Mouse (Mus musculus) neural tube, embryonic 10.5 days (tissue): Measurements from ENCODE around the gene Tex2.
"Not testable (repeated sequence)": the region's sequence is repeated elsewhere in the genome, so short reads cannot be mapped to it uniquely, and the experiment has no call there.

Experiments
- DNase-seq: peaks from one replicate; pipeline ENCODE4 v3.0.0-alpha.2; 2017; ENCODE audit warnings: low spot score; ENCODE audit errors: extremely low spot score

Tex2 gene

DNA sequence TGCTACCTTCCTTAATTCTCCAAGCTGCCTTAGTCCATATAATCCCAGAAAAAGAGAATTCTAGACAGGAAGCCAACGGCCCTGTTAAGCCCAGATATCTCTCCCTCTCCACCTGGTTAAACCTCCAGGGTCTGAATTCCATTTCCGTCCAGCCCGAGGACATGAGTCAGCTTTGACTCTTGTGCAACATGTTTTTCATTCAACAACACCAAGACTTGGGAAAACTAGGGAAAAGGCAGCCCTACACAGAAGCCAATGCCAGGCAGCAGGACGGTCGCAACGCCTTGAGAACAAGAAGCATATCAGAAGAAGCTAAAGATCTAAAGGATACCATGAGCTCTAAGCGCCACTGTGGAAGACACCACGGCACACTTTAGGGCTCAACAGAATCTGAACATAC lies 32.8 kb downstream of the Tex2 start:
- DNase-seq: no peak

DNA sequence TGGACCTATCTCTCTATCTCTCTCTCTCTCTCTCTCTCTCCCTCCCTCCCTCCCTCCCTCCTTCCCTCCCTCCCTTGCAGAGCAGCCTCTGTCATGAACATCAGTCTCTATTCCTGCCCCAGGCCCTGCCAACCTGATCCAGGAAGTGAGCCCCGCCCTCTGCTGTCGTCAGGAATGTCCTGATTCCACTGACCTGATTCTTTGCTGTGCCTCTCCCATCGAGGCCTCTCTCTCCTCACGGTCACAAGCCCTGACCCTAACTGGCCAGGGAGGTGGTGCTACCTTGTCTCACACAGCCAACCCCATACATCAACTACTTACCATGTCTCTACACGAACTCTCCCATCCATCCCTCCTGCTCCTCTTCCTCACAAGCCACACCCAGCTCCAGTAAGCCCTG lies 33.3 kb downstream of the Tex2 start:
- DNase-seq: no peak

DNA sequence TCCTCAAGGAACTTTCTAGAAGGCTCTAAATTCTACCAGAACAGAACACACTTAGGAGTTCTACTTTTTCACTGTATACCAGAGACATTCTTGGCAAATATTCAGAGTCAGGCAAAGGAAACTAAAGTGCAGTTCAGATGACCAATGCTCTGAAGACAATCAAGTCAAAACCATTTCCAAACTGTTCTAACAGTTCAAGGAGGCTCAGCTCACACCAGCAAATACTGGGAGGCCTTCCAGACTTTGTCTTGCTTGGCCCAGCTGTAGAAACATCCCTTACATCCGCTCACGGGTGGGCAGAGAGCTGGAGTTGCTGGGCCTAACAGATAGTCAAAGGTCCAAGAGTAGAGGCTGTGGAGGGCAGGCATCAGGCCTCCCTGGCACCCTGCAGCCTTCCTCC lies 34.1 kb downstream of the Tex2 start:
- no peak for DNase-seq

DNA sequence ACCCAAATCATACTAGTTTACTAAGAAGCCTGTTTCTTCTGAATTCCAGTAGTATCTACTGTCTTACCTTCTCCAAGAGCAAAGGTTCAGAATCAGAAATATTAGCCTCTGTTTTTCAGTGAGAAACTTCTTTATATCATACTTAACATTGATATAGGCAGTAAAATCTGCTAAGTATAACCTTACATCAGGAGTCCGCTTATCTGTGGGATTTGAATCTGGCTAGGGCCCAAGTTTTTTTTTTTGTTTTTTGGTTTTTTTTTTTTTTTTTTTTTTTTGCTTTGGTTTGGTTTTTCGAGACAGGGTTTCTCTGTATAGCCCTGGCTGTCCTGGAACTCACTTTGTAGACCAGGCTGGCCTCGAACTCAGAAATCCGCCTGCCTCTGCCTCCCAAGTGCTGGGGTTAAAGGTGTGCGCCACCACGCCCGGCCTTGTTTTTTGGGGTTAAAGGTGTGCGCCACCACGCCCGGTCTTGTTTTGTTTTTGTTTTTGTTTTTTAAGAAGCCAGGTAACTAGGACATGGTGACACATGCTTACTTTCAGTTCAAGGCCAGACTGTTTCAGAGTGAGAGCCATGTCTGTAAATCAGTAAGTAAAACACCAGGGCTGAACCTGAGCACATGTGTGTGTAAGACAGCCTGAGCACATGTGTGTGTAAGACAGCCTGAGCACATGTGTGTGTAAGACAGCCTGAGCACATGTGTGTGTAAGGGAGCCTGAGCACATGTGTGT lies 35.4 kb downstream of the Tex2 start:
- DNase-seq: not testable (repeated sequence)

DNA sequence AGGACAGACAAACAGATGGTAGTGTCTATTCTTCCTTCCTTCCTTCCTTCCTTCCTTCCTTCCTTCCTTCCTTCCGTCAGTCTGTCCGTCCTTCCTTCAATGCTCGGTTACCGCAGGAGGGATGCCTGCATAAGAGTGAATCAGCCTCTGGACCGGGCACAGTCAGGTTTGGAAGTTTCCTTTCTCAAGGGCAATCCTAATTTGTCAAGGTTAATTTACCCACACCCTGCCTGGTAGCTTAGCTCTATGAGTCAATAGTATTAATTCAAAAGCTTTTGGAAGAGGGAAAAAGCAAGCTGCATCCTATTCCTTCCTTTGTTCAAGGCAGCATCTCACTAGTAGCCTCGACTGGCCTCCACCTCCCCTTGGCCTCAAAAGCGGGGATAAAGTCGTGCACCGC lies 38.8 kb downstream of the Tex2 start:
- no peak for DNase-seq

DNA sequence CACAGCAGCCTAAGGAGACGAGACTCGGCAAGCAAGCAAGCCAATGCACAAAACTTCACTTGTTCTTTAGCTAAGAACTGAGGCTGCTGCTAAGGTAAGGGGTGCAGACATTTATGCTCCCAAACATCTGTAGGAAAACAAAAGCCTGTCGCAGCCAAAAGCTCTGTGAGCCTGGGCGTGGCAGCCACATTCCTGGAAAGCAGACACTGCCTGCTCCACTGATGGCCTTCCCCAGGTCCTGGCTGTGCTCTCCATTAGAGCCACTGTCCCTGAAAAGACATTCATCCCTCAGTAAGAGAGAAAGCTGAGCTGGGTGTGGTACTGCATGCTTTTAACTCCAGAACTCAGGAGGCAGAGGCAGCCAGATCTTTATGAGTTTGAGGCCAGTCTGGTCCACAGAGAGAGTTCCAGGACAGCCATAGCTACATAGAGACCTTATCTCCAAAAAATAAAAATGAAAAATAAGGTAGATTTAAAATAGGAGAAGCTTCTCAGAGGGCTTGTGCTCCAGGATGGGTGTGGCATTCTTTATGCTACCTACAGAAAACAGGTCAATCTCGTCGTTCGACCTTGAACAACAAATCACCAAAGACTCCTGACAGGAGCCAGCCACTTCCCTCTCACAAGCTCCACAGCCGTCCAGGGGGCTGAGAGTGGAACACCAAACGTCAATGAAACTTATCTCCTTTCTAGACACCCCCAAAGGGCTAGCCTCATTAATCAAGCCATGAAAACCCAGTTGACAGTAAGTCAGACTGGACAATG lies 39.6 kb downstream of the Tex2 start:
- no peak for DNase-seq

DNA sequence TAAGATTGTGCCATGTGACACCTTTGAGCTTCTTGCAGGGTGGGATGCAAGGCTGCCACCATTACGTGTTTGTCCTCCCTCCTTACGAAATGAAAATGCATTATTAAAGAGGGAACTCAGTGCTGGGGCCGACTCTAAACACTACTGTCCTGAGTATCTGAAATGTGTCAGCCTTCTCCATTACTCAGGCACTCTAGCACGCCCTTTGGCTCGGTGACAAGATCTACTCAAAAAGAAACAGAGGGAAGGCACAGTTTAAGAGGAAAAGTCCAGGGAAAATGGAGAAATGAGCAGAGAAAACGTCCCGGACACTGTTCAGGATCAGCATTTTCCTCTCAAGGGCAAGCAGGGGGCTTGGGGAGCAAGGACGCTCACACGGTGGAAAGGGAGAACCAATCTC lies 40.3 kb downstream of the Tex2 start:
- no peak for DNase-seq

DNA sequence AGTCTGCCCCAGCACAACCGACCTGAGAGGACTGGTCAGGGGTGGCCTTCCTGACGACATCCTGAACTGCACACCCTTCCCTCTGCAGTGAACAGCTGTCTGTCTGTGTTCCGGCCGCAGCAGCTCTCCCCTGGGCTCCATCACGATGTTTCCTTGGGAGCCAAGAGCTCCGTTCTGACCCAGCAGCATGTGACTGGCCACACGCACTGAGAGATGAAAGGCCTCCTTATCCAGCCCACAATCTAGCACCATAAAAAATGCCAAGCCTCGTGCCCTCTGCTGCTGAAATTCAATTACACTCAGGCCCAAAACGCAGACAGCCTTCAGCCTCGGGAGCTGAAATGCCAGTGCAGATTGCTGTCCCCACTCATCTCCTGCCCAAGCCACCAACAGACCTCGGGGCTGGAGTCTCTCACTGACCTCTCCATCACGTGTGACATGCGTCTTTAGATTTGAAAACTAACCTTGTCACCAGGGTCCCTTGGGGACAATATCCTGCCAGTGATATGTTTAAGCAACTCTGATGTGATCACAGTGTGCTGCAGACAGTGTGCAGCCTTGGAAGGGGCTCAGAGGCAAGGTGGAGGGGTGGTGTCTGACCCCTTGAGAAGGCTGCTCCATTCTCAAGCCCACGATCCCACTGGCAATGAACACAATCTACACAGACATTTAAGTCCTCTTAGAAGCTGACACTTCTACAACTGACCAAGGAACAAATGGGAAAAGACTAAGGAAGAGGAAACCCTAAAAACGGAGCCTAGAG lies 41.0 kb downstream of the Tex2 start:
- no peak for DNase-seq

DNA sequence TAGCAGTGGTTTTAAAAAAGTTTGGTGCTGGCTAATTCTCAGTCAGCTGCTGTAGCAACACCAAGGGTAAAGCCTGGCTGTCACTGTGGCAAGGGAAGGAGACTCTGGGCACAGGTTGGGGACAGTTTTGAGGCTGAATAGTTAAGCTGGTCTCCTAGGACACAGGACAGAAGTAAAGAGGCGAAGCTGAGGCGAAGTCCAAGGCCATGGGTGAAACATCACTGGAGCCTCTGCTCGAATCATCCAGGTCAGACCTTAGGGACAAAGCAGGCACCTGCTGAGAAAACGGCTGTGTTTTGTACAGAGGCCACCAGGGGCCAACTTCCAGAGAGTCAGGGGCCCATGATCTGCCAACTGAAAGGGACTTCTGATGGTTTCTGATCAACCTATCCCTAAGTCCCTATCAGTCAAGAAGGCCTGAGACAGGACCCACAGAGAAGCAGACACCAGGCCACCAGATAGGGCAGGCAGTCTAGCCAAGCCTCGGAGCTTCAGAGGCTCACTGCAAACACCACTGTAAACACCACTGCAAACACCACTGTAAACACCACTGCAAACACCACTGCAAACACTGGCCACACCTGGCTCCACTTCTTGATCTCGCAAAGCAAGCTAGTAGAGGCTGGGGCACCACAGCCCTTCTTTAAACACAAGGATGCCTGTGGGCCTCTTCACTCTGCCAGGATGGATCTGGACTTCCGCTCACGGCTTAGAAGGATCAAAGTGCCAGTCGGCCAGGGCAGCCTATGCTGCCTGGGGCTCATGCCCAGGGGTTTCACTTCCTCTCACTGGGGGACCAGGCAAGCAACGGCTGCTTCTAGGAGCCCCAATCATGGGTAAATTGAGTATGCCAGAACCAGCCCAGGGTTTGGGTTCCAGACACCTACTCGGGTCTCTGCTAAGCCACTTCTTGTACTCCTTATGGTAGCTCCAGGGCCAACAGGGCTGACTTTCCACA lies 41.9 kb downstream of the Tex2 start:
- no peak for DNase-seq

DNA sequence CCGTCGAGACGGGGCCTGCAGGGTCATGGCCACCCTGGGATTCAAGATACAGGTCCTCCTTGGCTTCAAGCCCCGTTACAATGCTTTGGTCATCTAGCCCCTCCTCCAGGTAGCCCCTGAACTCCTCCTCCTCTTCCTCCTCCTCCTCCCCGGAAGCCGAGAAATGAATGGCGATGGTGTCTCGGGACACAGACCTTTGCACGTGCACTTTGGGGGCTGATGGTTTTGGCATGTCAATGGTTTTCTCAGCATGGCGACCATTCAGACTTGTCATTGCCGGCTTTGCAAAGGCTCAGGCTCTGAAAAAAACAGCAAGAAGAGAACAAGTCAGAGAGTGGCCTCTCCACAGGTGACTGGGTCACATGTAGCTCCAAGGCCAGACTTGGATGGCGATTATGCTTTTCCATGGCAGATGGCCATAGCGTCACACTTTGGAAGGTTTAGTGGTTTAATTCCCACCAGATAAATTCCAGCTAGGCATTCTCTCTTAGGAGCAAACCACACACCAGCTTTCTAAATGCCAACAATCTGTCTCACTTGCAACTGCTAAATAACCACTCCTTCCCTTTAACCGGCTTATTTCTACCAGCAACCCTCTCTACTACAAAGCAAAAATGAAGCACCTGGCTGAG lies 44.8 kb downstream of the Tex2 start:
- DNase-seq: no peak

DNA sequence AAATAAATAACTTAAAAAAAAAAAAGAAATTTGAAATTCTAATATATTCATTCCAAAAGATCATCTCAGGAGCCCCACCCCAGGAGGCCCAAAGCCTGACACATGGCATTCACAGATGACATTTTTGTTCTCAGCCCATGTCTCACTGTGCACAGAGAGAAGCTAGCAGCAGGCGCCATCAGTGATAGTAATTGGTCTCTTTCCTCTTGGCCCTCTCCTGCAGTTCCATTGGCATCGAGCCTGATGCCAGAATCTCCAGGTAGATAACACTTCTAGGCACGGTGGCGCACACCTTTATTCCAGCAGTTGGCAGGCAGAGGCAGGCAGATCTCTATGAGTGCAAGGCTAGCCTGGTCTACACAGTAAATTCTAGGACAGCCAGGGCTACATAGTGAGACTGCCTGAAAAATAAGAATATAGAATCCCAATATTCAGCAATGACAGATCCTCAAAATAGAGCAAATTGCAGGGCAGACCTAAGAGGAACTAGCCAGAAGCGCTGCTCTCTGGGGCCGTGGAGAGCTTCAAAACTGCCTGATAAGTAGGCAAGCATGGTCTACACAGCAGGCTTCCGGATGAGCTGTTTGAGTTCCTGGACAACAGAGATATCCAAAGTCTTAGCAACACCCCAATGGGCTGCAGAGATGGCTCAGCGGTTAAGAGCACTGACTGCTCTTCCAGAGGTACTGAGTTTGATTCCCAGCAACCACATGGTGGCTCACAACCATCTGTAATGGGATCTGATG lies 47.0 kb downstream of the Tex2 start:
- DNase-seq: no peak

DNA sequence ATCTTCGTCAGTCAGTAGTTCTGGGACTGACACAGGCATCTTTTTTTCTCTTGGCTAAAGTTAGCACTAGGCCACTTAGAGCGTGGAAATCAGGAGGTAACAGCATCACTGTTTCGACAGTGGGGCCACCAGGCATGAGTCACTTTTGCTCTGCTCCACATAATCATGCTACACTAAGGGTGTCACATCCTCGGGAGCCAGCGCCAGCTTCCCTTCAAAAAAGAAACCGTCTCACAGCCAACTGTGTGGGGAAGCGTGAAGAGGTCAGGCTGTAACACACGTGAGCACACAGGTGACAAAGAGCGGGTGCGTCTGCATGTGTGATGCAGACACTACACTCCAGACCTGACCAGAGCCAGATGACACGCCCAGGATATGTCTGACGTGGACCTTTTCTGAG lies 49.0 kb downstream of the Tex2 start:
- DNase-seq: no peak

DNA sequence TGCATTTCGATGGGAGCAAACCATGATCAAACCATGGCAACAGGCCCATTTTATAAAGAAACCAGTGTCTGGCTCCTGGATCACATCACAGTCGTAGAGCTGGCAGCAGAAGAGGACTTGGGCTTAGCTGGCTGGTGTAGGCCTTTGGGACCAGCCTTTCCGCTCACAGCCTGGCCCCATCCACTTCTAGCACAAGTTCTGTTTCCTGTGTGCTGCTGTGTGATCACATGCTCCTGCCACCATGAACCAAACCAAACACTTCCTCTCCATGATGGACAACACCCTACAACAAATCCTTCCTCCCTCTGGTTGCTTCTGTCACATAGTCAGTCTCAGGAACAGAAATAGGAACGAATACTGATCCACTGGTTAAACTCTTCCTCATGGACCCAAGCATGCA lies 50.5 kb downstream of the Tex2 start:
- DNase-seq: no peak

DNA sequence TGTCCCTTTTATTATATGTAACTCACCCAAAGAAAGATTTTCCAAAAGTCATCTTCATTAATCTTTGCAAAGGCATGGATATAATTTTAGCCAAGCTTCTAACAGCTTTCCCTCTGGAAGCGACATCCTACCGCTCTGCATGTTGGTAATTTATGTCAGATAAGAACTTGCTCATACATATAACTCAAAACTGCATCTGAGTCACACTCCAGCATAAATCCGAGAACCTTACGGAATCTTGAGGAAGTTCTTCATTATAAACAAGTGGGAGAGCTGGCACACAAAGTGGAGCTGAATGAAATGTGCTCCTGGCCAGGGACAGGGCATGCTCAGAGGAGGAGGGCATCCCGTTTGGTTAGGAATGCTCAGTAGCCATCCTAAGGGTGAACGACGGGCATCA lies 53.5 kb downstream of the Tex2 start:
- no peak for DNase-seq

DNA sequence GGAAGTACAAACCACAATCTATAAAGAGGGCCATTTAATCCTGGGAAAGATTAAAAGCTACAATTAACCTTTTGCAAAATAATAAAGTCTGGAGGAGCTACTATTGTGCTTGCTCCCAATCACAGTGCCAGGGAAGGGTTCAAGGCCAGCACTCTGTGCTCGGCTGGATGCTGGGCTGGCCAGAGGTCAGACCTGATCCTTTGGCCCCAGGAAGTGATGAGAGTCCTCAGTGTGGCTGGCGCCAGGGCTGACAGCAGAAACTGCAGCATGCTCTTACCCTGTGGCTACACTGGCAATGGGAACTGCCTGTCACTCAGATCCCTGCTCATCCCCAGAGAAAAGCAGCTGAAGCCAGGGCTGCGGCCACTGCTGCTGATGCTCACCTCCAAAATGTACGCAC lies 55.2 kb downstream of the Tex2 start:
- no peak for DNase-seq

DNA sequence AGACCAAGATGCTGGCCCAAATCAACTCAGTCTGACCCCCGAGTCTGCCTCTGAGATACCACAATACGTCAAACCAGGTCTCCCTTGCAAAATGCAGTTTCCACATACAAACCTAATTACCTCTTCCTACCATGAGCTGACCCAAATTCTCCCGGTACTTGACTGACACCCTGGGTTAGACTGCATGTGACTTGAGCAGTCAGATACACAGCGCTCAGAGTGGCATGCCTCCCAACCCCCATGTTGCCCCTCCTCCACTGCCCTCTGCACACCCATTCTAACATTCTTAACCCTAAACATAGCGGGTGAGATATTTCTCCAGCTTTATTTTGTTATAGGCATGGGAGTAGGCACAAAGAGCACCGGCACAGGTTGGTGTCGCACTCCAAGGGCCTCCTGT lies 55.8 kb downstream of the Tex2 start:
- no peak for DNase-seq

DNA sequence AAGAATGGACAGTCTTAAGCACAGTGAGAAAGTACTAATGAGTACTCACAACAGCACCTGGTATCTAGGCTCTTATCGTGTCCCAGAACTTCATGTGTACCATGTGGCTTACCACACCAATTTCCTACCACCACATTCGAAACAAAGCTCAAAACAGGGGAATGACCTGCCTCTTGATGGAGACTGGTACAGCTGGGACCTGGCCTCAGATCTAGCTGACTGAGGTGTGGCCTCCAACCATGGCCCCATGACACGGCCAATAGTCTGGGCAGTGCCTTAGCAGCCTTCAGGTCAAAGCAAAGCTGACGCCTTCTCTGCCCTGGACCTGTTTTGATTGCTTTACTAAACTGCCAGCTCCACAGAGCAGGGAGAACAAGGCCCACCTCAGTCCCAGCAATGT lies 56.5 kb downstream of the Tex2 start:
- DNase-seq: no peak

DNA sequence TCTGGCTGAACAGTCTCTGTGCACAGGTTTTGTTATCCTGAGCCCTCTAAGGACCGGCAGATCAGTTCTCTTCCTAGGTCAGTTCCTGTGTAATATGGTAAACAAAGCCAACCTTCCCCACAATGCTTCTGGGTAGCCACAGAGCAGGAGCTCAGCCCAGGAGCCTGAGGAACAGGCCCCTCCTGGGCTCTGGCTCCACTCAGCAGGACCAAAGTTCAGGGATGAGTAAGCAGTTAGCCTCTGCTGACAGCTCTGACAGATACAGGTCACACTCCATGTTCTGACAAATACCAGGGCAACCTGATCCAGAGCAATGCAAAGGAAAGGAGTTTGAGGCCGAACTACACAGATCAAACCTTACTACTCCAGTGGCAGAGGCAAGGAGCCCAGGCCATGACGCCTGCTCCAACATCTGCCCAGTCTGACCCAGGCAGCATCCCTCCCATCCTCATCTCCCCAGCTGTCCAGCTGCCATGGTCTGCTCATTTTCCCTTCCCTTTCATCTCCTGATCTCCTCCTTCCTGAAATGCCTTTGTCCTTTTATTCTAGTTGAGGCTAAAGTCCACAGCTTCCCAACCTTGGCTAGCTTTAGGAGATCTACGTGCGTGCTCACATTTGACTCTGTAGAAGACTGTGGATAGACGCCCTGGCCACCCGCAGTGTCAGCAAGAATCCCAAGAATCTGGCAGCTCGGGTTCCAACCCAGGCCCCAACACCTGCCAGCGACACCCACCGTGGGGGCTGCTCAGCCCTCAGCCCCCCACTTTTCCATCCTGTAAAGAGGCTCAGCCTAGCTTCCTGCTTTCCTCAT lies 57.2 kb downstream of the Tex2 start:
- DNase-seq: no peak

DNA sequence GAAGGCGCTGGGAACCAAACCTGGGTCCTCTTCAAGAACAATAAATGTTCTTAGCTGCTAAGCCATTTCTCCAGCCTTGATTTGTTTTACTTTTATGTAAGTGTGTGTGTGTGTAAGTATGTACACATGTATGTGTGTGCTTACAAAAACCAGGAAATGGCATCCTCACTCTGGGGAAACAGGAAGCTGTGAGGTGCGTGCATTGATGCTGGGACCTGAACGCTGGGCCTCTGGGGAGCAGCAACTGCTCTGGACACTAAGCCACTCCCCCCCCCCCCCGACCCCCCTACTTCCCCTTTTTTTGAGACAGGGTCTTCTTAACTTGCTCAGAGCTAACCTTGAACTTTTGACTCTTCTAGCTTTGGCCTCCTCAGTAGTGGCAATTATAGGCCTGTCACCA lies 62.8 kb downstream of the Tex2 start:
- DNase-seq: no peak
